Mouse (Mus musculus): Measurements from ENCODE around the gene B4galt4. TPM values are rescaled to one million over a fixed set of nuclear protein-coding genes. Genes with fewer than 3 reads are reported as not detected.
A peak's percentile ranks its signal among the peaks of the same experiment; 100 is the strongest.

B4galt4 gene
- polyA plus RNA-seq, 1 experiment = 5.4 TPM

DNA sequence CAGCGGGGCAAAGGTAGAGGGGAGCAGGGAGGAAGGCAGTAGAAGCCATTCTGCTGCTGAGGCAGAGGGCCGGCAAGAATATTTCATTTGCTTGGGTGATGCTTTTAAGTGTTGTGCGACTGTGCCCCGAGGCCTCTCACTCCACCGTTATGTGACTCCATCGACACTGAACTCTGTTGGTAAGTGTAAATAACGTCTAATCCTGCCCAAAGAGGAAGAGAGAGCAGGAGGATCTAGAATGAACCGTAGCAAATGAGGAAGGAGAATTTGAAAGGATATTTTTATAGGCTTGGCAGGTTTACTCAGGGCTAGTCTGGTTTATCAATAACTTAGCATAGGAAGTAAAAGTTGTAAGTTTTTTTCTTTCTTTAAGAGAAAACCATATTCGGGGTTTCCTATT is 27.5 kb downstream of the B4galt4 start:
- Histone ChIP-seq H3K4me1 (ENCODE audit: control insufficient read depth, insufficient read depth, low read length) (no peaks in the 10 kb centered on the region), H3K27ac (ENCODE audit: insufficient read depth, low read depth, low read length) (no peak overlapping the region), H3K27me3 (replicated peaks; ENCODE audit: control insufficient read depth, insufficient read depth, low read length) (no peaks in the 10 kb centered on the region), H3K36me3 (ENCODE audit: control insufficient read depth, insufficient read depth, low read length) (no peaks in the 10 kb centered on the region), H3K4me3 (ENCODE audit: insufficient read depth, low read depth, low read length) (no peak overlapping the region)
- WGBS = 74% methylated on average over 9 of the region's 9 CpGs
- DNase-seq = no peak
- TF ChIP-seq POLR2A (IDR thresholded peaks at IDR 0.05; ENCODE audit: low read depth, low read length) (no peak), CTCF (conservative IDR thresholded peaks at IDR 0.05; ENCODE audit: insufficient read depth, insufficient read length, low read depth, low read length) (no peak)

DNA sequence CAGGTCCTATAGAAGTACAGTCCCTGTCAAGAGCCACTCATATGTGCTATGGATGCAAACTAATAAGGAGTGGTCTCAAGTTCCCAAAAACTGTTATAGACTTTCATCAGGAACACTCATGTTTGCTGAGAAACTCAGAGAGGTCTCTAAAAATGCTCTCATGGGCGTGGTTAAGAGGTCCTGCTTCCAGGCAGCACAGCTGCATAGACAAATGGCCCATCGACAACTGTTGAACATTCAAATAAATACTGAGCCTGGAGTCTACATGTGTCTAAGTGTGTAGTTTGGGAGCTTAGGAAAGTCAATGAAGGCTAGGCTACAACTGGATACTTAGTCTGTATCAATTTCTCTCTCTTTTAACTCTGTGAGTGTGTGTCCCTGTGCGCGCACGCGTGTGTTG is 29.1 kb downstream of the B4galt4 start:
- H3K36me3 ChIP-seq (ENCODE audit: control insufficient read depth, insufficient read depth, low read length) = no peaks in the 10 kb centered on the region
- TF ChIP-seq POLR2A (IDR thresholded peaks at IDR 0.05; ENCODE audit: low read depth, low read length) (no peak), CTCF (conservative IDR thresholded peaks at IDR 0.05; ENCODE audit: insufficient read depth, insufficient read length, low read depth, low read length) (no peak)
- WGBS = 95% methylated on average over 6 of the region's 6 CpGs
- no peaks in the 10 kb centered on the region for H3K27me3 ChIP-seq (replicated peaks; ENCODE audit: control insufficient read depth, insufficient read depth, low read length)
- H3K4me1 ChIP-seq (ENCODE audit: control insufficient read depth, insufficient read depth, low read length) = no peaks in the 10 kb centered on the region
- no peak for DNase-seq
- no peak overlapping the region for H3K4me3 ChIP-seq (ENCODE audit: insufficient read depth, low read depth, low read length)
- H3K27ac ChIP-seq (ENCODE audit: insufficient read depth, low read depth, low read length) = no peak overlapping the region

DNA sequence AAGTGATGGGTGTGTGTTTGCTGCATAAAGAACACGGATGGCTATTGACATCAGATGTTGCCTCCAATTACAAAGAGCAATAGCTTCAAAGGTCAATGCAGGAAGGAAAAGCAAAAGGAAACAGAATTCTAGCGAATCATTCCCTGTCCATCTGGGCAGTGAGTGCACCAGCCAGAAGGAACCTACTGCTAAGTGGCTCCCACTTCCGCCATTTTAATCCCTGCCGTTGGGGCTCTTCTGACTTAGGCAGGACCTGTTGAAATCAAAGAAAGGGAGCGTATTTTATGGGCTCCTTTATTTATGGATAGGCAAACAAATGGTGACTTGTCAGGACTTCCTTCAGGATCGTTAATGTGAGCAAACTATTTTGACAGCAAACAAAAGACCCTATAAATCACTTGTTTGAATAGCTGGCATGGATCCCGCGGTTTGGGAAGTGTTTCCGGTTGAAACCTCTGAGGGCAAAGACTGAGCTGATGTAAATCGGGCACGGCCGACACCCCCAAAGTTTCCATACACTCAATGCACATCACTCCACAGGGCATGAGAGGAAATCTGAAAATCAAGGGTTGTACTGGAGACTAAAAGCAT is 30.9 kb downstream of the B4galt4 start:
- Histone ChIP-seq H3K4me3 (ENCODE audit: insufficient read depth, low read depth, low read length) (no peak overlapping the region), H3K27me3 (replicated peaks; ENCODE audit: control insufficient read depth, insufficient read depth, low read length) (no peaks in the 10 kb centered on the region), H3K27ac (ENCODE audit: insufficient read depth, low read depth, low read length) (no peak overlapping the region), H3K36me3 (ENCODE audit: control insufficient read depth, insufficient read depth, low read length) (no peaks in the 10 kb centered on the region), H3K4me1 (ENCODE audit: control insufficient read depth, insufficient read depth, low read length) (no peaks in the 10 kb centered on the region)
- peak; percentile 30 for DNase-seq
- no peak for TF ChIP-seq POLR2A (IDR thresholded peaks at IDR 0.05; ENCODE audit: low read depth, low read length)
- no peak for TF ChIP-seq CTCF (conservative IDR thresholded peaks at IDR 0.05; ENCODE audit: insufficient read depth, insufficient read length, low read depth, low read length)
- WGBS = 11% methylated on average over 12 of the region's 12 CpGs

DNA sequence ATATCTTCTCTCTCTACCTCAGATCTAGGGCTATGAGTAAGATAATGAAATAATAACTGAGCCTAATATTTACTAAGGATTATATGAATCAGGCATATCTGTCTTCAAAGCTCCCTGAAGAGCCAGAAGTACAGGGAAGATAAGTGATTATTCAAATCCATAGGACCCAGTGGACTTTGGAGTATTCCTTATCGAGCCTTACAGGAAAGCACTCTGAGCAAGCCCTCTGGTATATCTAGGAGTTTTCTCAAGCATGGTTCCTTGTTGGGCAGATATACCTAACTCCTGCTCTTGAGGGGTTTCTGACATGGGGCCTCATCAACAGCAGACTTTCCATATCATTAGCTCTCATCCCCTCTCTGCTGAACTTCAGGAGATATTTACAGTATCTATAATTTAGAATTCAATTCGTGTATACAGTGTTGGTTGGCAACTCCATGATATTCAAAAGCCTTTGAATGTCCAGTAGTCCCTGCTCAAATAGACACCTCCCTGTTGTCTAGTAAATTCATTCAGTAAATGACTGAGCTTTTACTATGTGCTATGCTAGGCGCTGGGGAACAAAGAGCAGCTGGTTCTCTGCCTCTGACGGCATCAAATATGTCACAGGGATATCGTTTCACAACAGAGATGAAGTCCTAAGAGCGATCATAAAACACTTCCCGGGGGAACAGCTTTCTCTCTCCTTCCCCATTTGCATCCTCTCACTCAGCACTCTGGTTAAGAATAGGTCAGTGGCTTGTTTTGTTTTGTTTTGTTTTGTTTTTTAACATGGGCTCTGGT is 33.1 kb downstream of the B4galt4 start:
- DNase-seq = no peak
- no peaks in the 10 kb centered on the region for H3K27me3 ChIP-seq (replicated peaks; ENCODE audit: control insufficient read depth, insufficient read depth, low read length)
- TF ChIP-seq POLR2A (IDR thresholded peaks at IDR 0.05; ENCODE audit: low read depth, low read length) = no peak
- TF ChIP-seq CTCF (conservative IDR thresholded peaks at IDR 0.05; ENCODE audit: insufficient read depth, insufficient read length, low read depth, low read length) = no peak

DNA sequence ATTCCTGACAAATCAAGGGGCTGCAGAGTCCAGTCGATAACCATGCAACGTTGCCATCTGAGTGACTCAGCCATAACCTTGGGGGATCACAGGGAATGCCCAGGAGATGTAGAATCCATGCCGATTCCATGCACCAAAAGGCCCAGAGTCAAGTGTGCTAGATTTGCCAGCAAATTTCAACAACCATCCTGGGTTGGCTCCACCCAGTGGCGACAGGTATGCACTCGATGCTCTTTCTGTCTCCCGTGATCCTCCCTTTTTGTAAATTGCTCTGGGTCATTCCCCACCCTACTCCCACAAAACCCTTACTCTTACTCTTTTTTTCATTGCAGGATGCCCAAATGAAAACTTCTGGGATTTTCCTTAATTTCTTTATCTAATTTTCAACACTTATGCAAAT is 34.3 kb downstream of the B4galt4 start:
- WGBS = 55% methylated on average over 6 of the region's 6 CpGs
- Histone ChIP-seq H3K27me3 (replicated peaks; ENCODE audit: control insufficient read depth, insufficient read depth, low read length) (no peaks in the 10 kb centered on the region), H3K27ac (ENCODE audit: insufficient read depth, low read depth, low read length) (no peak overlapping the region), H3K4me3 (ENCODE audit: insufficient read depth, low read depth, low read length) (no peak overlapping the region), H3K36me3 (ENCODE audit: control insufficient read depth, insufficient read depth, low read length) (no peaks in the 10 kb centered on the region), H3K4me1 (ENCODE audit: control insufficient read depth, insufficient read depth, low read length) (no peaks in the 10 kb centered on the region)
- TF ChIP-seq CTCF (conservative IDR thresholded peaks at IDR 0.05; ENCODE audit: insufficient read depth, insufficient read length, low read depth, low read length) = peak; percentile 34; the same call in 1 of the 2 replicates
- TF ChIP-seq POLR2A (IDR thresholded peaks at IDR 0.05; ENCODE audit: low read depth, low read length) = no peak
- DNase-seq = no peak

More for the DNA sequence above, 33.1 kb downstream of the B4galt4 start:
- WGBS = 45% methylated on average over 7 of the region's 7 CpGs
- no peaks in the 10 kb centered on the region for H3K4me1 ChIP-seq (ENCODE audit: control insufficient read depth, insufficient read depth, low read length)
- no peak overlapping the region for H3K4me3 ChIP-seq (ENCODE audit: insufficient read depth, low read depth, low read length)
- H3K27ac ChIP-seq (ENCODE audit: insufficient read depth, low read depth, low read length) = no peak overlapping the region
- no peaks in the 10 kb centered on the region for H3K36me3 ChIP-seq (ENCODE audit: control insufficient read depth, insufficient read depth, low read length)

DNA sequence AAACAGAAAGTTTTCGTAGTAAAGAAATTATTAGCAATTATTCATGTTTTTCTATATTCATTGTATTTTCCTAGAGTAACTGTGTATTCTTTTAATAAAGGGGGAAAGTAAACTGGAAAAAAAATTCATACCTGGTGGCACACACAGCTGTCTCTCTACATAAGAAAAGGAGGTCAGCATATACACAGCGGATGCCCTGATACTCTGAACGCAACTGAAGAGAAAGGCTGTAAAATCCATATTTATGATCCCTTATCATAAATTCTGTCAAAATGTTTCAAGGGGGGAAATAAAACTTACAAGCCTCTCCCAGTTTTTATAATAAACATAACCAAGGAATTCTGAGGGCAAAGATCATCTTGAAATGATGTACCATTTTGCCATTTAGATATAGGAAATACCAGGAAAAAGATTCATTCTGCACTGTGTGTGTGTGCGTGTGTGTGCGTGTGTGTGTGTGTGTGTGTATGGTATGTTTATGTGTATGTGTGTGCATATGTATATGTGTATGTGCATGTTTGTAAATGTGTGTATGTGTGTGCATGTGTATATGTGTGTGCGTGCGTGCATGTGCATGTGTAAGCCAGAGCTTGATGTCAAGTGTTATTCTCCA is 39.0 kb downstream of the B4galt4 start:
- H3K4me1 ChIP-seq (ENCODE audit: control insufficient read depth, insufficient read depth, low read length) = no peaks in the 10 kb centered on the region
- H3K27ac ChIP-seq (ENCODE audit: insufficient read depth, low read depth, low read length) = no peak overlapping the region
- DNase-seq = no peak
- 88% methylated on average over 7 of the region's 7 CpGs for WGBS
- TF ChIP-seq CTCF (conservative IDR thresholded peaks at IDR 0.05; ENCODE audit: insufficient read depth, insufficient read length, low read depth, low read length) (no peak), POLR2A (IDR thresholded peaks at IDR 0.05; ENCODE audit: low read depth, low read length) (no peak)
- H3K4me3 ChIP-seq (ENCODE audit: insufficient read depth, low read depth, low read length) = no peak overlapping the region
- H3K27me3 ChIP-seq (replicated peaks; ENCODE audit: control insufficient read depth, insufficient read depth, low read length) = no peaks in the 10 kb centered on the region
- H3K36me3 ChIP-seq (ENCODE audit: control insufficient read depth, insufficient read depth, low read length) = no peaks in the 10 kb centered on the region

DNA sequence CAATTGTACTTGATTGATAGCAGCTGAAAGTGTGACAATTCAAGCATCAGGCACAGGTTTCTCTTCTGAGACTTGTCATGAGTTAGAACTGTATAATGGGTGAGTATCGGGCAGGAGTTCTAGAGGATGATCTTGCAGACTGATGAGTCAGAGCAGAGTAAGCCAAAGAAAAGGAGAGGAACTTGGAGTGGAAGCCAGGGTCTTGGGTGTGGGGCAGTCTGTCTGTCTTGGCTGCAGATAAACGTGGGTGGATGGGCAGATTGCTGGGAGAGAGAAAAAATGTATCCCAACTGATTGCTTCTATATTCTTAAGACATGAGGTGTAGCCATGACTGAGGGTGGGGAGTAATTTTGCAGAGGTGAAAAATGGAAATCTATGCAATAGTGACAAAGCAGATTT is 39.9 kb downstream of the B4galt4 start:
- H3K27me3 ChIP-seq (replicated peaks; ENCODE audit: control insufficient read depth, insufficient read depth, low read length) = no peaks in the 10 kb centered on the region
- no peak overlapping the region for H3K27ac ChIP-seq (ENCODE audit: insufficient read depth, low read depth, low read length)
- no peaks in the 10 kb centered on the region for H3K36me3 ChIP-seq (ENCODE audit: control insufficient read depth, insufficient read depth, low read length)
- no peak for DNase-seq
- H3K4me3 ChIP-seq (ENCODE audit: insufficient read depth, low read depth, low read length) = no peak overlapping the region
- TF ChIP-seq POLR2A (IDR thresholded peaks at IDR 0.05; ENCODE audit: low read depth, low read length) = no peak
- TF ChIP-seq CTCF (conservative IDR thresholded peaks at IDR 0.05; ENCODE audit: insufficient read depth, insufficient read length, low read depth, low read length) = no peak
- no peaks in the 10 kb centered on the region for H3K4me1 ChIP-seq (ENCODE audit: control insufficient read depth, insufficient read depth, low read length)
- WGBS = 68% methylated on average over 2 of the region's 2 CpGs

Measured in kidney, adult 2 months (tissue).